In the genomic region with DNA sequence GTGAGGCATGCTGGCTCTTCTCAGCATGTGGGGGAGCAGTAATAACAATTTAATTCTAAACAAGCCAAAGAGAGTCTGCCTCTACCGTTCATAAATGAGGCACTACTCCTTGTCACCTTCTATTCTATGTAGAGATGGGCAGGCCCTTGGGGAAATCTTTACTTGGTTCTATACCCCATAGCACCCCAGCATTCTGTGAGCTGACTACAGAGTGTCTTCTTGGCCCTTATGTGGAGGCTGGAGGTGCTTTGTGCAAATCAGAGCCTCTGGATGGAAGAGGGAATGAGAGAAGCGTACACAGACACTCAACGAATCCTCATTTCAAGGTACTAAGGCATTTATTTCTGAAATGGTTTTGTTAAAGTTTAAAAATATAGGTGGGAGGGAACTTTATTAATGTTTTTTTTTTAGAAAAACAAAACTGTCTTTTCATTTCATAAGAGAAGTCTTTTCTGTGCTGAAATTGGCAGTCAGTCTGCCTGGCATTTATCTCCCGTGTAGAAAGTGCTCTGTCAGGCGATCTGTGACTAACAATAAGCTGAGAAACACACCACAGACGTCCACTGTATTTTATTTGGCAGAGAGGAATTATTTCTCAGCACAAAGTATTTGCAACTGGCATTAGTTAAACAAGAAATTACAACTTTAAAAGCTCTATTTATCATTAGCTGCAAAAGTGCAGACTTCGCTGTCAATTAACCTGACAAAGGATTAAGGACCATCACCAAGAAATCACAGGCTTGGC, we compare ENCODE assay signal across 14 mouse cellular contexts. TPM values are rescaled to one million over a fixed set of nuclear protein-coding genes. Genes with fewer than 3 reads are reported as not detected.
A peak's percentile ranks its signal among the peaks of the same experiment; 100 is the strongest.
DNase-seq lines count a peak whose midpoint lies in the region; ATAC-seq and TF ChIP-seq lines count a peak whose summit lies in the region.
"Had no signal": no experiment of that assay in that cellular context is flagged by ENCODE, and none has a peak within 500 bp of the region (broad histone marks: within the 10 kb centered on the region; RNA-seq: fewer than 3 reads in every experiment).

No protein-coding gene starts in this region.

- peak overlapping the region; percentile 83 for H3K27ac ChIP-seq in heart, adult 2 months
- 0 out of 2 replicates have a peak overlapping the region, but pooled peaks have one; percentile 27 for H3K27ac ChIP-seq in lung, embryonic 15.5 days
- peak overlapping the region; percentile 10; the same call in 1 of the 2 replicates for H3K27ac ChIP-seq in brown adipose tissue, adult 24 weeks (replicated peaks; ENCODE audit: low read depth, low read length)
- H3K27ac ChIP-seq in limb, embryonic 15.5 days: peak overlapping the region; percentile 44; the same call in 1 of the 2 replicates
- H3K27ac ChIP-seq: intestine, embryonic 15.5 days; neural tube, embryonic 12.5 days had no signal

- ATAC-seq in lung, embryonic 15.5 days (ENCODE audit: borderline replicate concordance, extremely low read depth, low FRiP score, low TSS enrichment): no peak
- no peak for ATAC-seq in limb, embryonic 15.5 days (ENCODE audit: insufficient number of reproducible peaks, low FRiP score, low TSS enrichment, low read depth)
- ATAC-seq: intestine, embryonic 15.5 days; liver, postnatal 0 days had no signal

- no peaks in the 10 kb centered on the region for H3K27me3 ChIP-seq in heart, adult 2 months (ENCODE audit: control insufficient read depth, insufficient read depth, low read length)
- H3K27me3 ChIP-seq in lung, embryonic 15.5 days: no peaks in the 10 kb centered on the region
- H3K27me3 ChIP-seq in limb, embryonic 15.5 days: no peaks in the 10 kb centered on the region
- H3K27me3 ChIP-seq: CH12.LX; intestine, embryonic 15.5 days; neural tube, embryonic 12.5 days had no signal

- no peaks in the 10 kb centered on the region for H3K79me2 ChIP-seq in heart, adult 2 months (replicated peaks; ENCODE audit: control insufficient read depth, insufficient read depth, low read length)

- peaks cover 22% of the 10 kb centered on the region for H3K36me3 ChIP-seq in heart, adult 2 months (ENCODE audit: control insufficient read depth, insufficient read depth, low read length)
- H3K36me3 ChIP-seq in lung, embryonic 15.5 days: no peaks in the 10 kb centered on the region
- H3K36me3 ChIP-seq in limb, embryonic 15.5 days: no peaks in the 10 kb centered on the region; the same call in 1 of the 2 replicates
- H3K36me3 ChIP-seq: intestine, embryonic 15.5 days; neural tube, embryonic 12.5 days had no signal

- no peak for TF ChIP-seq POLR2A in heart, adult 2 months (IDR thresholded peaks at IDR 0.05; ENCODE audit: insufficient read depth, low read depth, low read length)

- H3K4me1 ChIP-seq in heart, adult 2 months (ENCODE audit: control insufficient read depth, insufficient read depth, low read length): peaks cover 15% of the 10 kb centered on the region
- H3K4me1 ChIP-seq in lung, embryonic 15.5 days: peaks cover 4% of the 10 kb centered on the region; the same call in 1 of the 2 replicates
- no peaks in the 10 kb centered on the region; the same call in 1 of the 2 replicates for H3K4me1 ChIP-seq in brown adipose tissue, adult 24 weeks (ENCODE audit: control insufficient read depth, insufficient read depth, insufficient read length, low read length)
- peaks cover 42% of the 10 kb centered on the region for H3K4me1 ChIP-seq in limb, embryonic 15.5 days
- H3K4me1 ChIP-seq: intestine, embryonic 15.5 days; neural tube, embryonic 12.5 days had no signal

- no peaks in the 10 kb centered on the region for H3K9me3 ChIP-seq in lung, embryonic 15.5 days
- no peaks in the 10 kb centered on the region for H3K9me3 ChIP-seq in limb, embryonic 15.5 days
- H3K9me3 ChIP-seq: intestine, embryonic 15.5 days; neural tube, embryonic 12.5 days had no signal

- no peak overlapping the region for H3K4me2 ChIP-seq in lung, embryonic 15.5 days
- no peak overlapping the region for H3K4me2 ChIP-seq in limb, embryonic 15.5 days
- H3K4me2 ChIP-seq: intestine, embryonic 15.5 days; neural tube, embryonic 12.5 days had no signal

- WGBS in heart, adult 2 months: 32% methylated on average over 7 of the region's 7 CpGs
- 47% methylated on average over 7 of the region's 7 CpGs for WGBS in lung, embryonic 15.5 days
- 48% methylated on average over 7 of the region's 7 CpGs for WGBS in limb, embryonic 15.5 days

- TF ChIP-seq CTCF in heart, adult 2 months (IDR thresholded peaks at IDR 0.05): no peak

- intact Hi-C loops in heart, adult 2 months (cut with DNase I): no loop called here

- H3K9ac ChIP-seq in heart, adult 2 months (ENCODE audit: low read depth, low read length): peak overlapping the region; percentile 43
- H3K9ac ChIP-seq in lung, embryonic 15.5 days: no peak overlapping the region
- no peak overlapping the region for H3K9ac ChIP-seq in limb, embryonic 15.5 days
- H3K9ac ChIP-seq: intestine, embryonic 15.5 days; liver, postnatal 0 days; neural tube, embryonic 12.5 days had no signal

- DNase-seq in heart, adult 2 months: peak in 1 of 2 experiments; percentile 17
- no peak for DNase-seq in heart, adult 11 months
- no peak for DNase-seq in lung, postnatal 4 days
- no peak for DNase-seq in ovary, postnatal 10 days (ENCODE audit: low spot score)
- no peak for DNase-seq in right cerebral cortex, adult 18-20 months
- DNase-seq: cerebellum, adult 18-20 months; liver, postnatal 0 days; spleen, adult 18-20 months had no signal

- TF ChIP-seq EP300 in heart, adult 2 months (IDR thresholded peaks at IDR 0.05; ENCODE audit: insufficient read depth, low read depth, low read length): no peak

- no peak overlapping the region for H3K4me3 ChIP-seq in heart, adult 2 months
- H3K4me3 ChIP-seq in lung, embryonic 15.5 days: no peak overlapping the region
- H3K4me3 ChIP-seq in brown adipose tissue, adult 24 weeks (ENCODE audit: insufficient read depth, low read depth, low read length): no peak overlapping the region
- no peak overlapping the region for H3K4me3 ChIP-seq in limb, embryonic 15.5 days
- H3K4me3 ChIP-seq: intestine, embryonic 15.5 days; neural tube, embryonic 12.5 days had no signal

RNA-seq across cellular contexts. Expression of gene Prrx1, which starts 33.2 kb away (rescaled TPM):
- 10 to 100 TPM; 28.1 to 29.5 TPM for total RNA-seq in heart, adult 2 months (2021)
- polyA plus RNA-seq in heart, adult 2 months (2012; rRNA removed): 15.0 and 28.6 TPM in 2 replicates
- 10.6 and 11.5 TPM in 2 replicates for polyA plus RNA-seq in lung, embryonic 15.5 days (2015; fragmentation: Nextera tagmentation; extraction: Ambion mirVana)
- polyA plus RNA-seq in brown adipose tissue, adult 24 weeks (2012; ENCODE audit: insufficient read depth, insufficient read length, missing spikeins): 10.2 and 10.3 TPM in 2 replicates
- polyA plus RNA-seq in limb, embryonic 15.5 days (2015; fragmentation: Nextera tagmentation; extraction: Ambion mirVana): 102 and 115 TPM in 2 replicates
- total RNA-seq: CH12.LX had no signal

Comparison
In these comparisons a context has a peak if more than half of its experiments do, and no peak if none do; other contexts are left out.
1. H3K27ac ChIP-seq: peak in every context shown above with its lines; median percentile 83 in heart, adult 2 months; 44 in limb, embryonic 15.5 days; 27 in lung, embryonic 15.5 days; 10 in brown adipose tissue, adult 24 weeks.